Mouse (Mus musculus) neural tube, embryonic 12.5 days (tissue): ENCODE data around the gene Jmjd4. TPM values are rescaled to one million over a fixed set of nuclear protein-coding genes. Genes with fewer than 3 reads are reported as not detected.

Experiments
- ATAC-seq: fragments of 200-750 bp; cut with Nextera tagmentation; 2 replicates; pipeline ENCODE4 v1.8.0; 2017; ENCODE audit warnings: low read depth, mild to moderate bottlenecking, moderate TSS enrichment, moderate library complexity; ENCODE audit not compliant: low FRiP score
- H3K27ac ChIP-seq: fragments of 300-500 bp; sonication (generic); 2 replicates; pipeline ENCODE4 v1.5.1; 2016
- H3K27me3 ChIP-seq: fragments of 300-500 bp; sonication (generic); replicated peaks from 2 replicates; pipeline ENCODE4 v1.6.1; 2016; ENCODE audit warnings: mild to moderate bottlenecking
- H3K36me3 ChIP-seq: fragments of 300-500 bp; sonication (generic); 2 replicates; pipeline ENCODE4 v1.6.1; 2016; ENCODE audit warnings: mild to moderate bottlenecking
- H3K4me1 ChIP-seq: fragments of 300-500 bp; sonication (generic); 2 replicates; pipeline ENCODE4 v1.6.1; 2016
- H3K4me2 ChIP-seq: fragments of 300-500 bp; sonication (generic); replicated peaks from 2 replicates; pipeline ENCODE4 v1.6.1; 2016; ENCODE audit warnings: mild to moderate bottlenecking
- H3K4me3 ChIP-seq: fragments of 300-500 bp; sonication (generic); 2 replicates; pipeline ENCODE4 v1.5.1; 2016
- H3K9ac ChIP-seq: fragments of 300-500 bp; sonication (generic); 2 replicates; pipeline ENCODE4 v1.6.1; 2016; ENCODE audit warnings: mild to moderate bottlenecking
- H3K9me3 ChIP-seq: fragments of 300-500 bp; sonication (generic); 2 replicates; pipeline ENCODE4 v1.6.1; 2016; ENCODE audit warnings: mild to moderate bottlenecking
- WGBS: fragments of 180-500 bp; shearing (Covaris S2); methylation state at CpG from one replicate; pipeline ENCODE4 v1.1.7; 2016; 5-methylcytosine and 5-hydroxymethylcytosine counted together
- polyA plus RNA-seq: library from polyadenylated mRNA; unstranded; fragments of >200 nt; fragmentation: Nextera tagmentation; extraction: Ambion mirVana; gene quantifications from 2 replicates; pipeline ENCODE4 v1.2.1, GENCODE M21; 2016

Gene Jmjd4
- 13.6 and 14.5 TPM in 2 replicates for polyA plus RNA-seq

GRCm38 (mm10) chr11:59449741-59450229 is at the start of gene Jmjd4:
Gene Jmjd4 (plus strand): TSS chr11:59450045.
- Histone ChIP-seq H3K27ac (peak within 1 kb of the TSS; percentile 71; the same call in 1 of the 2 replicates), H3K36me3 (peaks cover 30% of the 10 kb centered on the region), H3K4me1 (peaks cover 18% of the 10 kb centered on the region), H3K27me3 (no peaks in the 10 kb centered on the region), H3K9me3 (no peaks in the 10 kb centered on the region), H3K4me3 (peak within 1 kb of the TSS; percentile 71), H3K4me2 (peak within 1 kb of the TSS; percentile 90), H3K9ac (peak within 1 kb of the TSS; percentile 66)
- whole genome bisulfite sequencing, result under 1% methylated on average over 36 of the region's 40 CpGs
- ATAC-seq, result peak; percentile 89

GRCm38 (mm10) chr11:59400876-59401275 is 49.0 kb upstream of the Jmjd4 start:
- no peak overlapping the region for H3K27ac ChIP-seq

GRCm38 (mm10) chr11:59405761-59406160 is 44.1 kb upstream of the Jmjd4 start:
- WGBS, result 77% methylated on average over 1 of the region's 1 CpGs
- no peak overlapping the region for H3K4me3 ChIP-seq
- no peak for ATAC-seq
- no peaks in the 10 kb centered on the region for H3K27me3 ChIP-seq
- H3K36me3 ChIP-seq, result peaks cover 52% of the 10 kb centered on the region
- H3K27ac ChIP-seq, result no peak overlapping the region
- H3K4me2 ChIP-seq, result no peak overlapping the region
- H3K9ac ChIP-seq, result no peak overlapping the region
- no peaks in the 10 kb centered on the region for H3K9me3 ChIP-seq
- no peaks in the 10 kb centered on the region for H3K4me1 ChIP-seq

More at GRCm38 (mm10) chr11:59400876-59401275, 49.0 kb upstream of the Jmjd4 start:
- 82% methylated on average over 2 of the region's 2 CpGs for WGBS
- peaks cover 21% of the 10 kb centered on the region; the same call in 1 of the 2 replicates for H3K36me3 ChIP-seq
- H3K27me3 ChIP-seq, result no peaks in the 10 kb centered on the region
- no peaks in the 10 kb centered on the region; the same call in 1 of the 2 replicates for H3K4me1 ChIP-seq
- H3K4me2 ChIP-seq, result no peak overlapping the region
- no peak overlapping the region for H3K4me3 ChIP-seq
- H3K9ac ChIP-seq, result no peak overlapping the region
- no peak for ATAC-seq
- H3K9me3 ChIP-seq, result no peaks in the 10 kb centered on the region

GRCm38 (mm10) chr11:59410851-59411250 is 39.0 kb upstream of the Jmjd4 start:
- Histone ChIP-seq H3K27me3 (no peaks in the 10 kb centered on the region), H3K9ac (no peak overlapping the region), H3K36me3 (peaks cover 49% of the 10 kb centered on the region), H3K4me3 (no peak overlapping the region), H3K9me3 (no peaks in the 10 kb centered on the region), H3K4me1 (no peaks in the 10 kb centered on the region), H3K27ac (no peak overlapping the region), H3K4me2 (no peak overlapping the region)
- ATAC-seq, result no peak
- WGBS, result 92% methylated on average over 2 of the region's 2 CpGs

- ATAC-seq, result no peak
- WGBS, result 87% methylated on average over 6 of the region's 6 CpGs
- Histone ChIP-seq H3K4me1 (no peaks in the 10 kb centered on the region), H3K27me3 (no peaks in the 10 kb centered on the region), H3K27ac (no peak overlapping the region), H3K36me3 (peaks cover 38% of the 10 kb centered on the region), H3K4me2 (no peak overlapping the region), H3K9ac (no peak overlapping the region), H3K9me3 (no peaks in the 10 kb centered on the region), H3K4me3 (no peak overlapping the region)
Measured at GRCm38 (mm10) chr11:59412058-59412457, 37.8 kb upstream of the Jmjd4 start.

GRCm38 (mm10) chr11:59412999-59413863 is 36.6 kb upstream of the Jmjd4 start:
- Histone ChIP-seq H3K27ac (no peak overlapping the region), H3K9ac (no peak overlapping the region), H3K36me3 (peaks cover 34% of the 10 kb centered on the region), H3K4me1 (no peaks in the 10 kb centered on the region), H3K4me2 (no peak overlapping the region), H3K4me3 (no peak overlapping the region), H3K9me3 (no peaks in the 10 kb centered on the region), H3K27me3 (no peaks in the 10 kb centered on the region)
- WGBS, result 84% methylated on average over 13 of the region's 13 CpGs
- ATAC-seq, result no peak

- no peaks in the 10 kb centered on the region for H3K9me3 ChIP-seq
- 87% methylated on average over 5 of the region's 5 CpGs for WGBS
- no peak for ATAC-seq
- H3K4me2 ChIP-seq, result no peak overlapping the region
- H3K9ac ChIP-seq, result no peak overlapping the region
- no peak overlapping the region for H3K4me3 ChIP-seq
- H3K27me3 ChIP-seq, result no peaks in the 10 kb centered on the region
- H3K27ac ChIP-seq, result no peak overlapping the region
- H3K4me1 ChIP-seq, result no peaks in the 10 kb centered on the region
- peaks cover 58% of the 10 kb centered on the region for H3K36me3 ChIP-seq
Measured at GRCm38 (mm10) chr11:59418708-59419107, 31.1 kb upstream of the Jmjd4 start.

GRCm38 (mm10) chr11:59421436-59421835 is 28.4 kb upstream of the Jmjd4 start:
- no peak overlapping the region for H3K27ac ChIP-seq
- no peaks in the 10 kb centered on the region for H3K9me3 ChIP-seq
- no peak overlapping the region for H3K4me3 ChIP-seq
- H3K4me1 ChIP-seq, result no peaks in the 10 kb centered on the region
- H3K36me3 ChIP-seq, result peaks cover 58% of the 10 kb centered on the region
- no peak overlapping the region for H3K9ac ChIP-seq
- no peak overlapping the region for H3K4me2 ChIP-seq
- no peak for ATAC-seq
- WGBS, result 90% methylated on average over 8 of the region's 8 CpGs
- no peaks in the 10 kb centered on the region for H3K27me3 ChIP-seq

- H3K4me2 ChIP-seq, result no peak overlapping the region
- no peaks in the 10 kb centered on the region for H3K4me1 ChIP-seq
- WGBS, result 95% methylated on average over 2 of the region's 2 CpGs
- H3K27me3 ChIP-seq, result no peaks in the 10 kb centered on the region
- H3K4me3 ChIP-seq, result no peak overlapping the region
- H3K36me3 ChIP-seq, result peaks cover 63% of the 10 kb centered on the region
- ATAC-seq, result no peak
- H3K9me3 ChIP-seq, result no peaks in the 10 kb centered on the region
- H3K27ac ChIP-seq, result no peak overlapping the region
- H3K9ac ChIP-seq, result no peak overlapping the region
Measured at GRCm38 (mm10) chr11:59421967-59422366, 27.9 kb upstream of the Jmjd4 start.

- Histone ChIP-seq H3K4me3 (no peak overlapping the region), H3K9me3 (no peaks in the 10 kb centered on the region), H3K9ac (no peak overlapping the region), H3K4me1 (no peaks in the 10 kb centered on the region), H3K4me2 (no peak overlapping the region), H3K27ac (no peak overlapping the region), H3K27me3 (no peaks in the 10 kb centered on the region), H3K36me3 (peaks cover 69% of the 10 kb centered on the region)
- no peak for ATAC-seq
- WGBS, result 81% methylated on average over 5 of the region's 5 CpGs
Measured at GRCm38 (mm10) chr11:59423010-59423588, 26.7 kb upstream of the Jmjd4 start.

GRCm38 (mm10) chr11:59425671-59426101 is 24.2 kb upstream of the Jmjd4 start:
- no peak overlapping the region for H3K4me2 ChIP-seq
- H3K4me3 ChIP-seq, result no peak overlapping the region
- peaks cover 50% of the 10 kb centered on the region for H3K36me3 ChIP-seq
- no peaks in the 10 kb centered on the region for H3K27me3 ChIP-seq
- WGBS, result 72% methylated on average over 7 of the region's 7 CpGs
- no peak overlapping the region for H3K9ac ChIP-seq
- H3K9me3 ChIP-seq, result no peaks in the 10 kb centered on the region
- no peak overlapping the region for H3K27ac ChIP-seq
- H3K4me1 ChIP-seq, result no peaks in the 10 kb centered on the region
- ATAC-seq, result no peak

GRCm38 (mm10) chr11:59428057-59428660 is 21.7 kb upstream of the Jmjd4 start:
- ATAC-seq, result no peak
- Histone ChIP-seq H3K4me3 (no peak overlapping the region), H3K9ac (no peak overlapping the region), H3K36me3 (peaks cover 45% of the 10 kb centered on the region), H3K4me2 (no peak overlapping the region), H3K27ac (no peak overlapping the region), H3K9me3 (no peaks in the 10 kb centered on the region), H3K27me3 (no peaks in the 10 kb centered on the region), H3K4me1 (no peaks in the 10 kb centered on the region)
- WGBS, result 91% methylated on average over 9 of the region's 9 CpGs
